Comparison of ENCODE assay signal across 27 mouse cellular contexts in the genomic region with DNA sequence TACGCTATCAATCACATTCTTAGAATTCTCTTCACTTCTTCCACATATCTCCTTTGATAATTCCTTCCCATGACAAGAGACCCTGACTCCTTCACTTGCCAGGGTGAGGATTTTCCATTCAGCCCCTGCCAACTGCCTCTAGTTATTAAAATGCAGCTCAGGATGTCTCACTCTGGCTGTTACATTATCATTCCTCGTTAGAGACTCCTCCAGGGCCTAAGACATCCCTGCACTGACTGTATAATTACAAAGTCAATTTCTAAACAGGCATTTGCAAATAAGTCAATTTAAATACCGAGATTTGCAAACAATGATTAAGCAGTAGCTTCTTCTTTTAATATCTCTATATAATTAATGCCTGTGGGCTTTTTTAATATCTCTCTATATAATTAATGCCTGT.
DNase-seq lines count a peak whose midpoint lies in the region; ATAC-seq and TF ChIP-seq lines count a peak whose summit lies in the region.
"Had no signal": no experiment of that assay in that cellular context is flagged by ENCODE, and none has a peak within 500 bp of the region (broad histone marks: within the 10 kb centered on the region; RNA-seq: fewer than 3 reads in every experiment).

No protein-coding gene starts in this region.

- WGBS in hindbrain, embryonic 13.5 days, result 56% methylated on average over 3 of the region's 3 CpGs
- 75% methylated on average over 3 of the region's 3 CpGs for WGBS in hindbrain, embryonic 10.5 days
- 46% methylated on average over 3 of the region's 3 CpGs for WGBS in midbrain, embryonic 14.5 days
- WGBS in midbrain, embryonic 10.5 days, result 82% methylated on average over 3 of the region's 3 CpGs
- WGBS in neural tube, embryonic 13.5 days, result 47% methylated on average over 3 of the region's 3 CpGs
- WGBS in neural tube, embryonic 15.5 days, result 44% methylated on average over 3 of the region's 3 CpGs
- 36% methylated on average over 3 of the region's 3 CpGs for WGBS in heart, adult 2 months

- H3K79me2 ChIP-seq in heart, adult 2 months (replicated peaks; ENCODE audit: control insufficient read depth, insufficient read depth, low read length), result no peaks in the 10 kb centered on the region

- no peak for TF ChIP-seq EP300 in heart, adult 2 months (IDR thresholded peaks at IDR 0.05; ENCODE audit: insufficient read depth, low read depth, low read length)

- H3K9ac ChIP-seq in hindbrain, embryonic 13.5 days, result no peak overlapping the region
- H3K9ac ChIP-seq in midbrain, embryonic 14.5 days (replicated peaks; ENCODE audit: low read length), result no peak overlapping the region
- no peak overlapping the region for H3K9ac ChIP-seq in neural tube, embryonic 13.5 days
- no peak overlapping the region for H3K9ac ChIP-seq in neural tube, embryonic 15.5 days (replicated peaks)
- H3K9ac ChIP-seq in heart, adult 2 months (ENCODE audit: low read depth, low read length), result no peak overlapping the region
- H3K9ac ChIP-seq: embryonic facial prominence, embryonic 13.5 days; forebrain, embryonic 12.5 days; forebrain, embryonic 15.5 days; heart, embryonic 13.5 days had no signal

- no peaks in the 10 kb centered on the region for H3K9me3 ChIP-seq in hindbrain, embryonic 13.5 days
- H3K9me3 ChIP-seq in hindbrain, embryonic 10.5 days, result no peaks in the 10 kb centered on the region
- H3K9me3 ChIP-seq in midbrain, embryonic 14.5 days (ENCODE audit: control insufficient read depth, low read length), result no peaks in the 10 kb centered on the region
- H3K9me3 ChIP-seq in midbrain, embryonic 10.5 days (replicated peaks), result no peaks in the 10 kb centered on the region
- H3K9me3 ChIP-seq in neural tube, embryonic 13.5 days, result no peaks in the 10 kb centered on the region
- H3K9me3 ChIP-seq in neural tube, embryonic 15.5 days (replicated peaks), result no peaks in the 10 kb centered on the region
- H3K9me3 ChIP-seq: embryonic facial prominence, embryonic 10.5 days; embryonic facial prominence, embryonic 13.5 days; forebrain, embryonic 12.5 days; forebrain, embryonic 15.5 days; heart, embryonic 10.5 days; heart, embryonic 13.5 days had no signal

- TF ChIP-seq CTCF in heart, adult 2 months (IDR thresholded peaks at IDR 0.05), result no peak

- H3K27ac ChIP-seq in hindbrain, embryonic 13.5 days, result peak overlapping the region; percentile 37; the same call in 1 of the 2 replicates
- H3K27ac ChIP-seq in hindbrain, embryonic 10.5 days, result no peak overlapping the region
- H3K27ac ChIP-seq in midbrain, embryonic 14.5 days (replicated peaks; ENCODE audit: low read depth, low read length), result no peak overlapping the region
- H3K27ac ChIP-seq in midbrain, embryonic 10.5 days (replicated peaks), result no peak overlapping the region
- H3K27ac ChIP-seq in neural tube, embryonic 13.5 days (replicated peaks), result no peak overlapping the region
- H3K27ac ChIP-seq in neural tube, embryonic 15.5 days (replicated peaks), result no peak overlapping the region
- H3K27ac ChIP-seq in heart, adult 2 months, result no peak overlapping the region
- H3K27ac ChIP-seq: embryonic facial prominence, embryonic 10.5 days; embryonic facial prominence, embryonic 13.5 days; forebrain, embryonic 12.5 days; forebrain, embryonic 15.5 days; heart, embryonic 10.5 days; heart, embryonic 13.5 days had no signal

- TF ChIP-seq POLR2A in heart, adult 2 months (IDR thresholded peaks at IDR 0.05; ENCODE audit: insufficient read depth, low read depth, low read length), result no peak

- H3K4me2 ChIP-seq in hindbrain, embryonic 13.5 days, result no peak overlapping the region
- no peak overlapping the region for H3K4me2 ChIP-seq in midbrain, embryonic 14.5 days (ENCODE audit: low read length)
- H3K4me2 ChIP-seq in neural tube, embryonic 13.5 days, result no peak overlapping the region
- no peak overlapping the region for H3K4me2 ChIP-seq in neural tube, embryonic 15.5 days
- H3K4me2 ChIP-seq: embryonic facial prominence, embryonic 13.5 days; forebrain, embryonic 12.5 days; forebrain, embryonic 15.5 days; heart, embryonic 13.5 days had no signal

- intact Hi-C loops in heart, adult 2 months (cut with DNase I), result no loop called here

- peak; percentile 68; the same call in 1 of the 2 replicates for ATAC-seq in hindbrain, embryonic 13.5 days (ENCODE audit: low FRiP score)
- peak; percentile 53; the same call in 1 of the 2 replicates for ATAC-seq in midbrain, embryonic 14.5 days (ENCODE audit: low FRiP score, low TSS enrichment)
- ATAC-seq in neural tube, embryonic 13.5 days (ENCODE audit: low read depth), result peak; percentile 43; the same call in 1 of the 2 replicates
- peak; percentile 84 for ATAC-seq in neural tube, embryonic 15.5 days (ENCODE audit: low FRiP score)
- ATAC-seq: activated CD4-positive, CD25-positive, alpha-beta regulatory T cell, adult 4 months; forebrain, embryonic 15.5 days; inflammation-experienced regulatory T-cells, adult 6 months; intestine, embryonic 16.5 days had no signal

- no peak overlapping the region for H3K4me3 ChIP-seq in hindbrain, embryonic 13.5 days
- no peak overlapping the region for H3K4me3 ChIP-seq in hindbrain, embryonic 10.5 days
- no peak overlapping the region for H3K4me3 ChIP-seq in midbrain, embryonic 14.5 days (replicated peaks; ENCODE audit: low read depth, low read length)
- no peak overlapping the region for H3K4me3 ChIP-seq in midbrain, embryonic 10.5 days
- H3K4me3 ChIP-seq in neural tube, embryonic 13.5 days, result no peak overlapping the region
- H3K4me3 ChIP-seq in neural tube, embryonic 15.5 days (replicated peaks), result no peak overlapping the region
- no peak overlapping the region for H3K4me3 ChIP-seq in heart, adult 2 months
- H3K4me3 ChIP-seq: embryonic facial prominence, embryonic 10.5 days; embryonic facial prominence, embryonic 13.5 days; erythroblast, embryonic 14.5 days; forebrain, embryonic 12.5 days; forebrain, embryonic 15.5 days; heart, embryonic 10.5 days; heart, embryonic 13.5 days had no signal

- H3K27me3 ChIP-seq in hindbrain, embryonic 13.5 days, result no peaks in the 10 kb centered on the region
- no peaks in the 10 kb centered on the region for H3K27me3 ChIP-seq in hindbrain, embryonic 10.5 days (ENCODE audit: insufficient read depth, poor library complexity, severe bottlenecking)
- no peaks in the 10 kb centered on the region for H3K27me3 ChIP-seq in midbrain, embryonic 14.5 days (ENCODE audit: control insufficient read depth, insufficient read depth, low read length)
- H3K27me3 ChIP-seq in midbrain, embryonic 10.5 days (ENCODE audit: low read depth, poor library complexity, severe bottlenecking), result no peaks in the 10 kb centered on the region
- no peaks in the 10 kb centered on the region for H3K27me3 ChIP-seq in neural tube, embryonic 13.5 days
- no peaks in the 10 kb centered on the region for H3K27me3 ChIP-seq in neural tube, embryonic 15.5 days (replicated peaks)
- no peaks in the 10 kb centered on the region for H3K27me3 ChIP-seq in heart, adult 2 months (ENCODE audit: control insufficient read depth, insufficient read depth, low read length)
- H3K27me3 ChIP-seq: embryonic facial prominence, embryonic 13.5 days; forebrain, embryonic 12.5 days; forebrain, embryonic 15.5 days; heart, embryonic 13.5 days had no signal

- no peaks in the 10 kb centered on the region for H3K36me3 ChIP-seq in hindbrain, embryonic 13.5 days
- H3K36me3 ChIP-seq in hindbrain, embryonic 10.5 days, result no peaks in the 10 kb centered on the region
- H3K36me3 ChIP-seq in midbrain, embryonic 14.5 days (ENCODE audit: control insufficient read depth, insufficient read depth, low read length), result no peaks in the 10 kb centered on the region
- H3K36me3 ChIP-seq in midbrain, embryonic 10.5 days, result no peaks in the 10 kb centered on the region
- H3K36me3 ChIP-seq in neural tube, embryonic 13.5 days, result no peaks in the 10 kb centered on the region
- no peaks in the 10 kb centered on the region for H3K36me3 ChIP-seq in neural tube, embryonic 15.5 days
- no peaks in the 10 kb centered on the region for H3K36me3 ChIP-seq in heart, adult 2 months (ENCODE audit: control insufficient read depth, insufficient read depth, low read length)
- H3K36me3 ChIP-seq: embryonic facial prominence, embryonic 10.5 days; embryonic facial prominence, embryonic 13.5 days; forebrain, embryonic 12.5 days; forebrain, embryonic 15.5 days; heart, embryonic 10.5 days; heart, embryonic 13.5 days had no signal

- DNase-seq in hindbrain, embryonic 10.5 days (ENCODE audit: low spot score), result no peak
- peak; percentile 31 for DNase-seq in midbrain, embryonic 14.5 days
- no peak for DNase-seq in midbrain, embryonic 10.5 days (ENCODE audit: low spot score)
- DNase-seq in neural tube, embryonic 10.5 days (ENCODE audit: extremely low spot score, low spot score), result no peak
- no peak for DNase-seq in heart, adult 2 months
- DNase-seq: adrenal gland, adult 8-10 months; adrenal gland, postnatal 25 days; cerebellum, adult 11 months; cerebellum, adult 2 months; cerebellum, adult 9-11 months; cerebellum, postnatal 36 days; embryo, embryonic 11 days; gastrocnemius, postnatal 25 days; heart, adult 18-20 months had no signal

- no peaks in the 10 kb centered on the region for H3K4me1 ChIP-seq in hindbrain, embryonic 13.5 days (replicated peaks)
- H3K4me1 ChIP-seq in hindbrain, embryonic 10.5 days (replicated peaks), result no peaks in the 10 kb centered on the region
- no peaks in the 10 kb centered on the region for H3K4me1 ChIP-seq in midbrain, embryonic 14.5 days (ENCODE audit: control insufficient read depth, insufficient read depth, low read length)
- no peaks in the 10 kb centered on the region for H3K4me1 ChIP-seq in midbrain, embryonic 10.5 days
- H3K4me1 ChIP-seq in neural tube, embryonic 13.5 days (replicated peaks), result no peaks in the 10 kb centered on the region
- H3K4me1 ChIP-seq in neural tube, embryonic 15.5 days, result no peaks in the 10 kb centered on the region
- H3K4me1 ChIP-seq in heart, adult 2 months (ENCODE audit: control insufficient read depth, insufficient read depth, low read length), result no peaks in the 10 kb centered on the region
- H3K4me1 ChIP-seq: embryonic facial prominence, embryonic 10.5 days; embryonic facial prominence, embryonic 13.5 days; forebrain, embryonic 12.5 days; forebrain, embryonic 15.5 days; heart, embryonic 10.5 days; heart, embryonic 13.5 days had no signal
